Mouse (Mus musculus) 3T3-L1 (cell line): ENCODE measurements around the gene 2010300C02Rik.

Experiments used
- DNase-seq: peaks from one replicate; pipeline ENCODE4 v3.0.0-alpha.2; 2015; ENCODE audit warnings: low read depth, low spot score

Gene 2010300C02Rik

DNA sequence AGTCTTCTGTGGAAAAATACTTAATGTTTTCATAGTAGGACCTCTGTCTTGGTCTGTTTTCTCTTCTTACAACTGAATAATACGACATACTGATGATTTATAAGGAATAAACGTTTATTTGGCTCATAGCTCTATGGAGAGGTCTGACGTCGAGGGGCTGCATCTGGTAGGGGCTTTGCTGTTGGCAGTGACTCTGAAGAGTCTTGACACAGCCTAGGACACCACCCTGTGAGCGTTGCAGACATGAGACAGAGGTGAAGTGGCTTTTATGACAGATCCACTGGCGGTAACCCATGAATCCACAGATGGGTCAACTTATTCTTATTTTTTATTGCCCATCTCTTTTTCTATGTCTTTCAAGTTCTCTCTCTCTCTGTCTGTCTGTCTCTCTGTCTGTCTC, 52.5 kb downstream of the 2010300C02Rik start:
- no peak for DNase-seq

GRCm38 (mm10) chr1:37666587-37666986, 53.3 kb downstream of the 2010300C02Rik start:
- no peak for DNase-seq

- no peak for DNase-seq
These were observed 54.2 kb downstream of the 2010300C02Rik start for GRCm38 (mm10) chr1:37665539-37666323.

DNA sequence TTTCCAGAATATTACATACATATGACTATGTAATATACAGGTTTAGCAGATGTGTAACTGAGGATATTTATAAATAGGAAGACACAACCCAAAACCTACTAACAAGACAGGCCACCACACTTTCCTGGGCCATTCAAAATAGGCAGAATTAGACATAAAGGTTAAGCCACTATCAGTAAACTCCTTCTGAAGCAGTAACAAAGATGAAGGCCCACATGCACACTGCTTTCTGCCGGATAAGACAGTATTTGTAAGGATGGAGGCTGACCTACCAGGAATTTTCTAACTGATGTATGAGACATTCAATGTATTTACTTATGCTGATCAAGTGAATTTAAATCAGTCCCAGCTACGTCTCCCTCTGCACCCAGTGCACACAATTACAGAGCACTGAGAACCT, 55.4 kb downstream of the 2010300C02Rik start:
- DNase-seq, result no peak

DNA sequence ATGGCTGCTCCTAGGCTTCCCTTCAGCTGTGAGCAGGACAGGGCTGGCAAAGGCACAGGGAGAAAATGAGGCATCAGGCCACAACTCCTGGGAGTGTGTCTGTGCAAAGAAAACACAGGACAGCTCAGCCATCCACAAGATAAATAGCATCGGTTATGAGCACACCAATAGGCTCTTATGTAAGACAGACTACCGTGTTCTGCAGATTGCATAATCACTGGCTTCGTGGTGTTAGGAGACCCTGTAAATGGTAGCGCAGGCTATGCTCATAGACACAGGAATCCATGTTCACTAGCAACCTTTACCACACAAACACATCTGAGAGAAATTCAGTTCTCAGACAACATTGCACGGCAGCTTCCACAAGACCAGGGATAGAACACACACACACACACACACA, 56.3 kb downstream of the 2010300C02Rik start:
- DNase-seq, result no peak

- DNase-seq, result no peak
These were observed 63.9 kb downstream of the 2010300C02Rik start for GRCm38 (mm10) chr1:37656017-37656416.

GRCm38 (mm10) chr1:37653992-37654391, 65.9 kb downstream of the 2010300C02Rik start:
- DNase-seq, result no peak

GRCm38 (mm10) chr1:37647066-37647465, 72.8 kb downstream of the 2010300C02Rik start:
- DNase-seq, result no peak

GRCm38 (mm10) chr1:37644501-37644900, 75.4 kb downstream of the 2010300C02Rik start:
- no peak for DNase-seq

DNA sequence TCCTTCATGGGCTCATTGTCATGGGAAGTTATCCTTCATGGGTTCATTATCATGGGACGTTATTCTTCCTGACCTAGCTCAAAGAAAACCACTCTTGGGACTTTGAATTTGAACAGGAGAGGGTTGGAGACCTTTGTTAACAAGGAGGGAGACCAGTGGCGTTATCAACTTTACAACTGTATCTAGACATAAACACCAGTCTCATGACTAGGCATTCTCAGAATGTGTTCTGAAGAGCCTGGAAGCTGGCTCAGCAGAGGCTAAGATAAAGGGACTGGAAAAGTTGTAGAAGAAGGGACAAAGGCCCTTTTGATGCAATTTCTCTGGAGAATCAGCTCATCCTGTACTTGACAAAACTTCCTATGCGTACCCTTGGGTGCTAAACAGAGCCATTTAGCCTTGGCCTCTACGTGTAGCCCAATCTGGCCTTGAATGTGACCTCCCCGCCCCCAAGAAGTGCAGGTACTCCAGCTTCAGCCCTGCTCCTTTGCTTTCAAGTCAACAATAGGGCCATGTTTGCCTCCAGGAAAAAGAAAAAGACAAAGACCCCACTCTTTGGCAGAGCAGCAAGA, 76.0 kb downstream of the 2010300C02Rik start:
- DNase-seq, result no peak

DNA sequence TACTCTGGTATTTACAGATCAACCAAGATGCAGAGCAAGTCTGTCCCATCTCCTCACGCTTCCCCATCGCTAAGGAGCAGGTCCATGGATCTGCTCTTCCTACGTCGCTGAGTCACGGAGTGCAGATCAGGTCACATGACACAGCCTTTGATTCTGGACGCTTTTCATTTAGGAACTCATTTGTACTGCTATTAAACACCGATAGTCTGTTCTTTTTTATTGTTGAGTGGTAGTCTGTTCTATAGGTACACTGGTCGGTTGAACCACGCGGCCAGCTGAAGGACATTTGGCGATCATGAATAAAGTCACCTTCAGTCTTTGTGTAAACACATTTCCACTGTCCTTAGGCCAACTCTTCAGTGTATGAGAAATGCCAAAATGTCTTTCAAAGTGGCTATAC, 78.5 kb downstream of the 2010300C02Rik start:
- DNase-seq, result no peak

DNA sequence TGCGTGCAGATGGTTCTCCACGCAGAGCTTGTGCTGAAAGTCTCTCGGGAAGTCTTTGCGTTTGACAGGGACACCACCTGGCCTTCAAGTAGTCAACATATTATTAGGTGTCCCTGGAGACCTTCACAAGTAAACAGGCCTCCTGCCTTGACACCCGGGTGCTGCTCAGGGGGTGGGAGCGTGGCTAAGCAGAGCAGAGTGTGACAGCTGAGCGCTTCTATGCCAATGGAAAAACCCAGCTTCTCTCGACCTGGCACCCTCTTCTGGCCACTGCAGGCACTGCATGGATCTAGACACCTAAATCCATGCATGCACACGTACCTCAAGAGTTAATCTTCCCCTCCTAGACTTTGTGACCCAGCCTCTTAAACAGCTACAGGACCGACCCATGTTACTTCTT, 80.8 kb downstream of the 2010300C02Rik start:
- DNase-seq, result peak; percentile 69

GRCm38 (mm10) chr1:37638560-37638959, 81.3 kb downstream of the 2010300C02Rik start:
- DNase-seq, result no peak

- DNase-seq, result no peak
These were observed 82.3 kb downstream of the 2010300C02Rik start for GRCm38 (mm10) chr1:37637571-37637970.

DNA sequence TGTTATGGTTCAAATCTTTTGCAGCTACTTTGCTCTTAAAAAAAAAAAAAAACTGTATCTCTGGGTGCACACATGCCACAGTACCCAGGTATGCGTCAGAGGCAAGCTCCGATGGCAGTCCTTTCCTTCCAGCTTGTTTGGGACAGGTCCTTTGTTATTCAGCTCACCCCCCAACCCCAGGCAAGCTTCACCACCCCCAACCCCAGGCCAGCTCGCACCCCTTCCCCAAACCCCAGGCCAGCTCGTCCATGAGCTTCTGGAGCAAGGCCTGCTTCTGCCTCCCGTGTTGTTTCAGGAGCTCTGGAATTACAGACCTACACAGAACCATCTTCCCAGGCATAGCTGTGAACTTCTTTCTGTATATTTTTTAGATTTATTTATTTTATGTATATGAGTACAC, 83.1 kb downstream of the 2010300C02Rik start:
- DNase-seq, result no peak

DNA sequence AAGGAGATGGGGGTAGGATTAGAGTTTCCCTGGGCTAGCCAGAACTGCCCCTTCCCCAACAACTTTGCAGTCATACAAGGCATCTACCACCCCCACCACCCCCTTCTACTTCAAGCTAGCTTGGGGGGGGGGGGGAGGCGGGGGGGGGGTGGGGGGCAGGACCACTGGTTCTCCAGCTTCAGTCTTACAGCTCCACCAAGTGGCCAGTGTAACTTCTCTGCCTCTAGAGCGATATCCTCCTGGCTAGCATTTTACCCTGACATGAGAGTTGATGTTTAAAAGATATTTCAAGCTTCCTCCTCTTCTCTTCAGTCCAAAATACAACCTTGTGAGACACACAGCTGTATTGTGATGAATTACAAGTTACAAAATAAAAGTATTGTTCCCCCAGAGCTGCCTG, 83.7 kb downstream of the 2010300C02Rik start:
- peak; percentile 39 for DNase-seq

DNA sequence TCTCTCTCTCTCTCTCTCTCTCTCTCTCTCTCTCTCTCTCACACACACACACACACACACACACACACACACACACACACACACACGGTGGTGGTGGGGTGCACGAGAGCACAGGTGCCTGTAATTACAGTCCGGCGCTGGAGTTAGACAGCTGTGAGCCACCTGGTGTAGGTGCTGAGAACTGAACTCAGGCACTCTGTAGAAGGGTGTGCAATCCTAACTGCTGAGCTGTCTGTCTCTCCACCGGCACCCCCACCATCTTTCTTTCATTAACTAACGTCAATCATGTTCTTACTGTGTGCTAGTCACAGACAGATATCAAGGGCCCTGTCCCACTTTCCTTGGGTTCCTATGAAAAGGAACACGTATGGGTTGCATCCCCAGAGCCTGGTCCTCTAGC, 84.2 kb downstream of the 2010300C02Rik start:
- DNase-seq, result peak; percentile 34

DNA sequence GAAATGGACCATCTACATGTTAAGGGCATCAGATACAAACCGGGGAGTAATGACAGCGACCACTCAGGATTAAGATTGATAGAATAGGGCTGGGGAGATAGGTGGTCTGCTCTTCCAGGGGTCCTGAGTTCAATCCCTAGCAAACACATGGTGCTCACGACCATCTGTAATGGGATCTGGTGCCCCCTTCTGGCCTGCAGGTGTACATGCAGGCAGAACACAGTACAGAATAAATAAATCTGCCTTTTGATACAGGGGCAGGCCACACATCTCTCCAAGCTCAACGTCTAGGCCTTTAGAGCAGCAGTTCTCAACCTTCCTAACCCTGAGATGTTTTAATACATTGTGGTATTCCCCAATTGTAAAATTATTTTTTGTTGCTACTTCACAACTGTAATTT, 85.2 kb downstream of the 2010300C02Rik start:
- DNase-seq, result peak; percentile 41

- no peak for DNase-seq
These were observed 86.4 kb downstream of the 2010300C02Rik start for GRCm38 (mm10) chr1:37633516-37633915.

DNA sequence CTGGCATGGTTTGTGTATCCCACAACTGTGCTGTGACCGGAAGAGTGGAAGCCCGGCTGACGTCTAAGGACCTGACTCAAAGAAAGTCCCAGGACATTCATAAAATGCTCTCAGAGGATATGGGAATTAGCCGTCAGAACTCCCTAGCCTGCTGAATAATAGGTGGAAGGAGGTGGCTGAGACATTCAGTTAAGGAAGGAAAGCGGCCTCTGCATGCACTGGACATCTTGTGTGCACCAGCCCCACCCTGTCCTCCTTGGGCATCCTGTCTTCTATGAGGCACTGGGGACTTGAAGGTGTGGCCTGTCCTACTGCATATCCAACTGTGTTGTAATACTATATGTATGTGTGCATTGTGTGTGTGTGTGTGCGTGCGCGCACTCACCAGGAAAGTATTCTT, 87.5 kb downstream of the 2010300C02Rik start:
- no peak for DNase-seq

DNA sequence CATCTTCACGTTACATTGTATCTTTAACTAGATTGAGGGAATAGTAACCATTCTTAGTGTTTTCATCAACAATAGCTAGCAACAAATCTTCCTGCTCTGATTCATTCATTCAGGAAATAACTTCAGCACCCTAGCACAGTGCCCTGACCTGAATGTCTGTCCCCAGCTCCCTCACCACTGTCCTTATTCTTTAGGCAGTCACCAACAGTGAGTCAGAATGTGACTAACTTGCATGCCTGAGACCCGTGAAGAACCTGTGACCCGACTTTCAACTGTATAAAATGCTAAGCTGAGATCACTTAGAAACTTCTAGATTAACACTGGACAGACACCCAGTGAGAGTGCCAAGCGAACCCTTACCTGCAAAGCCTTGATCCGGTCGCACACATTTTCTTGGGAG, 88.4 kb downstream of the 2010300C02Rik start:
- DNase-seq, result no peak

DNA sequence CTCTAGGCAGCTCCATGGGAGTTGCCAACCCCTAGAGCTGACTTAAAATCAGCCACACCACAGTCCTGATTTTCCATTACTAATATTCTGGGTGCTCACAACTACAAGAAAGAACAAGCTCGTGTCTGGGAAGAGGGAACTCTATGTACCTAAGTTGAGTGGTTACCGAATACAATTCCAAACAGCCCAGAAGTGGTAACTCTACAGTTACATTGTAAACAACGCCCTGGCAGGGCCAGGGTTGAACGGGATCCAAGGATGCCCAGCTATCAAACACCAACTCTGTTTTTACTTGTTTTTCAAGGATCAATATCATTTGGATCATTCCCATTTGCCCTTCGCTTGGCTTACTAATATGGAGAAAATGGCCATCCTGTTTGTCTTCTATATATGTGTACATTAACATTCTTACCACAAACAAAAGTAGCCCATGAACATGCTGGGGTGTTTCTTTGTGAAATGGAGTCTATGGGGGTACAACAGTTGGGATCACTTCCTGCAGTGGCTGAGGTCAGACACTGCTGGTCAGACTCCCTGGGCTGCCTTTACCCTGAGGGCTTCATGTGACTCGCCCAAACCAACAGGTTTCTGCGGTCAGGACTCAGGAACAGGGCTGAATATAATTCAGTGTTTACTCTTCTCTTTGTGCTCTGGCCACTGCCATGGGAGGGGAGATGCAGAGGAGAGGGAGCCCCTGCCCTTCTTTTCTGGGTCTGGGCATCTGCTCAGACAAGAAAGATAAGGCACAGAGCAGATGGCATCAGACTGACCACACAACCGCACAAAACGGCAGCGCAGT, 89.3 kb downstream of the 2010300C02Rik start:
- no peak for DNase-seq

DNA sequence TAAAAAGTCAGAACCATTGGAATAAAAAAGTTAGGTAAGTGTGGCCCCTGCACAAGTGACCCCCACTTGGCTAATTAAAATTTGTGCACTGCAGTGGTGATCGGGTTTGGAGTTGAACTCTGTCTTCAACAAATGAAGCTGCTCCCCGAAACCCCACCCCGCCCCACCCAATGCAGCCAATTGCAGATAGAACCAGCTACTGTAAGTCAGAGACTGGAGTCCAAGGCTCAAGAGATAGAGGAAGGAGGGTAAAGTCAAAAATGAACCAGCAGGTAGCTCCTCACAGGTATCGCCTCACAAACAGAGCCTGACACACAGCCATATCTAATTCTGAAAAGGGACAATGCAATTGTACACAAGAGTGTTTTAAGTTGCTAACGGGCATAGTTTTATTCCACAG, 90.0 kb downstream of the 2010300C02Rik start:
- DNase-seq, result no peak
